Mouse (Mus musculus): ENCODE results near the gene Stard7. TPM values are rescaled to one million over a fixed set of nuclear protein-coding genes. Genes with fewer than 3 reads are reported as not detected.

Stard7 gene
- polyA plus RNA-seq (2015; fragmentation: Nextera tagmentation; extraction: Ambion mirVana): 113 and 115 TPM in 2 replicates

DNA sequence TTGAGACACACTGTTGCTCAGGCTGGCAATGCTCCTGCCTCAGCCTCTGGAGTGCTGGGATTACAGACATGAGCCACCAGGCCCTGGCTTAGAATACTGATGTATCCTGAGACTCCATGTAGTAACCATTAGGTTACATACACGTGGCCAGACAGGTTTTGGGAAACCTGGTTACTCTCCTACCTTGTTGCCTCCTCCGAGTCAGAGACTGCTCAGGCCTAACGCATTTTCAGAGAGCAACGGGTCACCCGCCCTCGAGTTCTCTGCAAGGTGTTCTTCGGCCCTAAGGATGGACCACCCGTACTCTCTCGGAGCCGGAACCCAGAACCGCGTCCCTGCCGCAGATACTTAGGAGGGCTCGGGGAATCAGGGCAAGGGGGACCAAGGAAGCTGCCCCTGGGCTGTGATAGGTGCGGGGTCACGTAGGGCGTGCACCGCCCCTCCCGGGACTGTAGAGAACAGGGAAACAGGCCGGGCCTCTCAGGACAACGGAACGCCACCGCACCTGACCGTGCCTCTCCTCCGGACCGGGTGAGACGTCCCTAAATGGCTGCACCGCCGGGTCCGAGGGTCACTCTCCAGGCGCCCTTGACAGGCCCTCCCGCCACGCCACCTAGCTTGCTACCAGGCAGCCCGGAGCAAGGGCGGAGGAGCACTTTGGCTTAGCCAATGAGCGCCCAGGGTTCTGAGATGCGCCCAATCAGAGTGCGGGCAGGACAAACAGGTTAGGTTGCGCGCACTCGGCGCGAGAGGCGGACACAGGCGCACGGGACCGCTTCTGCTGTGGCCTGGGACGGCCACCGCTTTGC lies at the start of gene Stard7:
TSS of gene Stard7 (plus strand) at position 728 of the 809 bp plus-strand sequence.
- peaks cover 22% of the 10 kb centered on the region for H3K4me1 ChIP-seq (ENCODE audit: control insufficient read depth, insufficient read depth, low read length)
- H3K4me2 ChIP-seq (ENCODE audit: low read depth, low read length): peak within 1 kb of the TSS; percentile 70
- peak within 1 kb of the TSS; percentile 100 for H3K27ac ChIP-seq (ENCODE audit: low read length)
- peak within 1 kb of the TSS; percentile 96 for H3K4me3 ChIP-seq (ENCODE audit: low read length)
- WGBS: under 1% methylated on average over 49 of the region's 49 CpGs
- H3K27me3 ChIP-seq (ENCODE audit: control insufficient read depth, insufficient read depth, low read length): no peaks in the 10 kb centered on the region
- no peaks in the 10 kb centered on the region for H3K36me3 ChIP-seq (ENCODE audit: control insufficient read depth, insufficient read depth)
- no peaks in the 10 kb centered on the region for H3K9me3 ChIP-seq (replicated peaks; ENCODE audit: control insufficient read depth, low read length)
- peak; percentile 98 for ATAC-seq (replicated peaks; ENCODE audit: extremely low read depth, insufficient read depth, low FRiP score)
- H3K9ac ChIP-seq (ENCODE audit: low read length): peak within 1 kb of the TSS; percentile 99

DNA sequence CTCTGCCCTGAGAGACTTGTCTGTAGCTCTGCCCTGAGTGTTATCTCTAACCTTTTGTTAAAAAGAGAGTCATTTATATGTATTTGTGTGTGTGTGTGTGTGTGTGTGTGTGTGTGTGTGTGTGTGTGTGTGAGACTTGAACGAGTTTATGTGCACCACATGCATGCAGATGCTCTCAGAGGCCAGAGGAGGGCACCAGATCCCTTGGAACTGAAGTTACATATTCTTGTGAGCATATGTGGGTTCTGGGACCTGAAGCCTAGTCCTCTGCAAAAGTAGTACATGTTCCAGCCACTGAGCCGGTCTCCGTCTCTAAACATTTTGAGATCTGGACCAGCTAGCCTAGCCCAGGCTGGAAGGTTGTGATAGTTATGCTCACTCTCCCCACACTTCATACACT lies 44.8 kb upstream of the Stard7 start:
- ATAC-seq (replicated peaks; ENCODE audit: extremely low read depth, insufficient read depth, low FRiP score): no peak
- Histone ChIP-seq H3K4me2 (ENCODE audit: low read depth, low read length) (no peak overlapping the region), H3K4me1 (ENCODE audit: control insufficient read depth, insufficient read depth, low read length) (no peaks in the 10 kb centered on the region), H3K4me3 (ENCODE audit: low read length) (no peak overlapping the region), H3K9me3 (replicated peaks; ENCODE audit: control insufficient read depth, low read length) (no peaks in the 10 kb centered on the region; the same call in 1 of the 2 replicates), H3K36me3 (ENCODE audit: control insufficient read depth, insufficient read depth) (peaks cover 79% of the 10 kb centered on the region), H3K27me3 (ENCODE audit: control insufficient read depth, insufficient read depth, low read length) (no peaks in the 10 kb centered on the region), H3K9ac (ENCODE audit: low read length) (no peak overlapping the region), H3K27ac (ENCODE audit: low read length) (no peak overlapping the region)
- WGBS: 94% methylated on average over 3 of the region's 3 CpGs

DNA sequence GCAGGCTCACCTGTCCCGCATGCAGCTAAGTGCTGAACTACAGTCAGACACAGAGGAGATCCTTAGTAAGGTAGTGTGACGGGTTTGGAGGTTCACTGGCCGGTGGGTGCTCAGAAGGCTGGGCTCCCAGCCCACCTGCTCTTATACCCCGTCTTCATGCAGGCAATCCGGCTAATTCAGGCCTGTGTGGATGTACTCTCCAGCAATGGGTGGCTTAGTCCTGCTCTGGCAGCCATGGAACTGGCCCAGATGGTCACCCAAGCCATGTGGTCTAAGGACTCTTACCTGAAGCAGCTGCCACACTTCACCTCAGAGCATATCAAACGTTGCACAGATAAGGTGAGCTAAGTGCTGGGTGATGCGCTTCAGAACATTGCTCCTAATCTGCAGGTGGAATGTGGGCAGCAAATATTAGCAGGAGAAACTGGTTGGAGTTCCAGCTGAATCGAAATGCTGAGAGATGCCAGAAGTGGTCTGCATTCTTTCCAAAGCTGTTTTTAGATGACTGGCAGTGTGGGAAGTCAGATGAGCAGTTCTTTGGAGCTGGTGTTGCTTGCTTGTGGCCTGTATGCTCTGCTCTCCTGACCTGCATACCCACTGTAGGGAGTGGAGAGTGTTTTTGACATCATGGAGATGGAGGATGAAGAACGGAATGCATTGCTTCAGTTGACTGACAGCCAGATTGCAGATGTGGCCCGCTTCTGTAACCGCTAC lies 32.0 kb upstream of the Stard7 start:
- Histone ChIP-seq H3K27me3 (ENCODE audit: control insufficient read depth, insufficient read depth, low read length) (no peaks in the 10 kb centered on the region), H3K36me3 (ENCODE audit: control insufficient read depth, insufficient read depth) (peaks cover 72% of the 10 kb centered on the region), H3K4me3 (ENCODE audit: low read length) (no peak overlapping the region), H3K4me2 (ENCODE audit: low read depth, low read length) (no peak overlapping the region), H3K4me1 (ENCODE audit: control insufficient read depth, insufficient read depth, low read length) (peaks cover 3% of the 10 kb centered on the region; the same call in 1 of the 2 replicates), H3K9me3 (replicated peaks; ENCODE audit: control insufficient read depth, low read length) (no peaks in the 10 kb centered on the region), H3K27ac (ENCODE audit: low read length) (peak overlapping the region; percentile 76), H3K9ac (ENCODE audit: low read length) (no peak overlapping the region)
- peak; percentile 75; the same call in 1 of the 2 replicates for ATAC-seq (replicated peaks; ENCODE audit: extremely low read depth, insufficient read depth, low FRiP score)
- 66% methylated on average over 11 of the region's 11 CpGs for WGBS

DNA sequence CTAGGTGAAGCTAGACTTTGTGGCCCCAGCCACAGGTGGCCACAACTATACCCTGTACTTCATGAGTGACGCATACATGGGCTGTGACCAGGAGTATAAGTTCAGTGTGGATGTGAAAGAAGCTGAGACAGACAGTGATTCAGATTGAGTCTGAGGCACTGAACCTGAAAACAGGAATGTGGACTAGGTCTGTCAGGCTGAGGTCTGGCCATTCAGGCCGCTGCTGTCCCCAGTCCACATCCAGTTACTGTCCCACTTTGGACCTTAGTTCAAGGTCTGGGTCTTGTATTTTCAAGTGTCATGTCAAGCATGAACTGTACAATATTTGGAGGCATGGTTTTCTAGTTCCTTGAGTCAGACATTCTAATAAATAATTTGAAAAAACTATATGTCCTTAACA lies 30.0 kb upstream of the Stard7 start:
- Histone ChIP-seq H3K4me3 (ENCODE audit: low read length) (no peak overlapping the region), H3K4me1 (ENCODE audit: control insufficient read depth, insufficient read depth, low read length) (peaks cover 3% of the 10 kb centered on the region; the same call in 1 of the 2 replicates), H3K27me3 (ENCODE audit: control insufficient read depth, insufficient read depth, low read length) (no peaks in the 10 kb centered on the region), H3K27ac (ENCODE audit: low read length) (no peak overlapping the region), H3K9me3 (replicated peaks; ENCODE audit: control insufficient read depth, low read length) (no peaks in the 10 kb centered on the region), H3K36me3 (ENCODE audit: control insufficient read depth, insufficient read depth) (peaks cover 70% of the 10 kb centered on the region), H3K9ac (ENCODE audit: low read length) (no peak overlapping the region), H3K4me2 (ENCODE audit: low read depth, low read length) (no peak overlapping the region)
- 93% methylated on average over 2 of the region's 2 CpGs for WGBS
- ATAC-seq (replicated peaks; ENCODE audit: extremely low read depth, insufficient read depth, low FRiP score): no peak

GRCm38 (mm10) chr2:127247592-127248333 lies 22.3 kb upstream of the Stard7 start, which contains the start of the genes Ciao1 and Tmem127:
Gene Ciao1 (minus strand): TSS chr2:127247816.
Gene Tmem127 (plus strand): TSS chr2:127247908.
- Histone ChIP-seq H3K9ac (ENCODE audit: low read length) (peak within 1 kb of the TSS; percentile 92), H3K4me1 (ENCODE audit: control insufficient read depth, insufficient read depth, low read length) (peaks cover 43% of the 10 kb centered on the region), H3K4me3 (ENCODE audit: low read length) (peak within 1 kb of the TSS; percentile 67), H3K4me2 (ENCODE audit: low read depth, low read length) (peak within 1 kb of the TSS; percentile 88), H3K27ac (ENCODE audit: low read length) (peak within 1 kb of the TSS; percentile 81), H3K36me3 (ENCODE audit: control insufficient read depth, insufficient read depth) (peaks cover 17% of the 10 kb centered on the region), H3K9me3 (replicated peaks; ENCODE audit: control insufficient read depth, low read length) (no peaks in the 10 kb centered on the region), H3K27me3 (ENCODE audit: control insufficient read depth, insufficient read depth, low read length) (no peaks in the 10 kb centered on the region)
- under 1% methylated on average over 53 of the region's 53 CpGs for WGBS
- ATAC-seq (replicated peaks; ENCODE audit: extremely low read depth, insufficient read depth, low FRiP score): peak; percentile 98

DNA sequence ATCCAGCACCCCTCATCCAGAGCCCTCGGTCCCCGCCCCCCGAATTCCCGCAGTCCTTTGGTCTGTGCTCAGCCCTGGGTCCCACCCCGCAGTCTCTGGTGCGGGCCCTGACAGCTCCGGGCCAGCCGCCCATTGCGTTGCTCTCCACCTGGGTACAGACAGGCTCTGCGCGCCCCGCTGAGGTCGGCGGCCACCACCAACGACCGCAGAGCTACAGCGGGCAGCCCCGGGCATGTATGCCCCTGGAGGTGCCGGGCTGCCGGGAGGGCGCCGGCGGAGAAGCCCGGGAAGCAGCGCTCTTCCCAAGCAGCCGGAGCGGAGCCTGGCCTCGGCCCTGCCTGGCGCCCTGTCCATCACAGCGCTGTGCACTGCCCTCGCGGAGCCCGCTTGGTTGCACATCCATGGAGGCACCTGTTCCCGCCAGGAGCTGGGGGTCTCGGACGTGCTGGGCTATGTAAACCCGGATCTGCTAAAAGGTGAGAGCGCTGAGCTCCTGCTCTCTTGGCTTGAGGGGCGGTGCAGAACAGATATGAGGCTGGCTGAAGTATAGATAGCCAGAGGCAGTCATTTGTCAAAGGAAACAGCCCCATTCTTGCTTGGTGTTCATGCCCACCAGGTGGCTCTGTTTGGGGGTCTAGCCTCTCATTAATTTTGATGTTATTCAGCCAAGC lies 21.5 kb upstream of the Stard7 start:
- WGBS: under 1% methylated on average over 39 of the region's 39 CpGs
- no peaks in the 10 kb centered on the region for H3K27me3 ChIP-seq (ENCODE audit: control insufficient read depth, insufficient read depth, low read length)
- H3K4me3 ChIP-seq (ENCODE audit: low read length): peak overlapping the region; percentile 67
- H3K27ac ChIP-seq (ENCODE audit: low read length): peak overlapping the region; percentile 81
- H3K4me1 ChIP-seq (ENCODE audit: control insufficient read depth, insufficient read depth, low read length): peaks cover 44% of the 10 kb centered on the region
- H3K9ac ChIP-seq (ENCODE audit: low read length): peak overlapping the region; percentile 92
- peaks cover 13% of the 10 kb centered on the region for H3K36me3 ChIP-seq (ENCODE audit: control insufficient read depth, insufficient read depth)
- ATAC-seq (replicated peaks; ENCODE audit: extremely low read depth, insufficient read depth, low FRiP score): peak; percentile 18
- peak overlapping the region; percentile 88 for H3K4me2 ChIP-seq (ENCODE audit: low read depth, low read length)
- no peaks in the 10 kb centered on the region for H3K9me3 ChIP-seq (replicated peaks; ENCODE audit: control insufficient read depth, low read length)

- H3K4me1 ChIP-seq (ENCODE audit: control insufficient read depth, insufficient read depth, low read length): peaks cover 44% of the 10 kb centered on the region
- H3K4me3 ChIP-seq (ENCODE audit: low read length): no peak overlapping the region
- no peaks in the 10 kb centered on the region for H3K9me3 ChIP-seq (replicated peaks; ENCODE audit: control insufficient read depth, low read length)
- H3K9ac ChIP-seq (ENCODE audit: low read length): peak overlapping the region; percentile 17; the same call in 1 of the 2 replicates
- no peak overlapping the region for H3K4me2 ChIP-seq (ENCODE audit: low read depth, low read length)
- 71% methylated on average over 9 of the region's 9 CpGs for WGBS
- H3K27ac ChIP-seq (ENCODE audit: low read length): peak overlapping the region; percentile 0; the same call in 1 of the 2 replicates
- no peaks in the 10 kb centered on the region; the same call in 1 of the 2 replicates for H3K36me3 ChIP-seq (ENCODE audit: control insufficient read depth, insufficient read depth)
- no peaks in the 10 kb centered on the region for H3K27me3 ChIP-seq (ENCODE audit: control insufficient read depth, insufficient read depth, low read length)
- ATAC-seq (replicated peaks; ENCODE audit: extremely low read depth, insufficient read depth, low FRiP score): no peak
These were observed 19.6 kb upstream of the Stard7 start for GRCm38 (mm10) chr2:127250291-127251008.

GRCm38 (mm10) chr2:127251457-127251856 lies 18.6 kb upstream of the Stard7 start:
- 0 out of 2 replicates have a peak overlapping the region, but pooled peaks have one; percentile 6 for H3K9ac ChIP-seq (ENCODE audit: low read length)
- no peak for ATAC-seq (replicated peaks; ENCODE audit: extremely low read depth, insufficient read depth, low FRiP score)
- H3K9me3 ChIP-seq (replicated peaks; ENCODE audit: control insufficient read depth, low read length): no peaks in the 10 kb centered on the region
- no peak overlapping the region for H3K4me3 ChIP-seq (ENCODE audit: low read length)
- no peak overlapping the region for H3K4me2 ChIP-seq (ENCODE audit: low read depth, low read length)
- peaks cover 43% of the 10 kb centered on the region for H3K4me1 ChIP-seq (ENCODE audit: control insufficient read depth, insufficient read depth, low read length)
- H3K36me3 ChIP-seq (ENCODE audit: control insufficient read depth, insufficient read depth): no peaks in the 10 kb centered on the region
- H3K27ac ChIP-seq (ENCODE audit: low read length): peak overlapping the region; percentile 65
- no peaks in the 10 kb centered on the region for H3K27me3 ChIP-seq (ENCODE audit: control insufficient read depth, insufficient read depth, low read length)
- WGBS: 38% methylated on average over 3 of the region's 3 CpGs
